Mouse (Mus musculus) gastrocnemius, adult 2 months (tissue): ENCODE data around the gene C4b. TPM values are rescaled to one million over a fixed set of nuclear protein-coding genes. Genes with fewer than 3 reads are reported as not detected.

ENCODE experiments used
- DNase-seq: peaks from one replicate; pipeline ENCODE4 v3.0.0; 2022
- H3K27ac ChIP-seq: fragments of 200-600 bp; 2 replicates; pipeline ENCODE4 v1.8.1; 2022; ENCODE audit warnings: mild to moderate bottlenecking
- H3K4me3 ChIP-seq: fragments of 200-600 bp; 2 replicates; pipeline ENCODE4 v1.8.1; 2022; ENCODE audit warnings: mild to moderate bottlenecking, moderate library complexity
- CTCF ChIP-seq: fragments of 200-600 bp; IDR thresholded peaks from 2 replicates; pipeline ENCODE4 v1.8.1; 2022; ENCODE audit warnings: antibody characterized with exemption, mild to moderate bottlenecking, moderate library complexity
- intact Hi-C: fragments of 180-260 bp; cut with DNase I; formaldehyde crosslinking; loops from one replicate; pipeline ENCODE4 v1.15.1; 2025
- microRNA-seq: library from miRNA; unstranded; fragments of <30 nt; microRNA quantifications from one replicate; pipeline ENCODE4 v1.2.0, GENCODE M21; 2021
- total RNA-seq, 2 experiments: library from RNA; stranded (reverse); gene quantifications; 2 replicates each; pipeline ENCODE4 v1.2.3; 2021

The C4b gene
- total RNA-seq, 2 experiments from 2014 or later = 2.4 to 3.4 TPM

- Histone ChIP-seq H3K4me3 (no peak overlapping the region), H3K27ac (peak overlapping the region; percentile 46; the same call in 1 of the 2 replicates)
- DNase-seq = peak; percentile 73
- no peak for TF ChIP-seq CTCF
- intact Hi-C loops = no loop called here
These were observed 53.2 kb downstream of the C4b start for GRCm38 (mm10) chr17:34690458-34690857.

DNA sequence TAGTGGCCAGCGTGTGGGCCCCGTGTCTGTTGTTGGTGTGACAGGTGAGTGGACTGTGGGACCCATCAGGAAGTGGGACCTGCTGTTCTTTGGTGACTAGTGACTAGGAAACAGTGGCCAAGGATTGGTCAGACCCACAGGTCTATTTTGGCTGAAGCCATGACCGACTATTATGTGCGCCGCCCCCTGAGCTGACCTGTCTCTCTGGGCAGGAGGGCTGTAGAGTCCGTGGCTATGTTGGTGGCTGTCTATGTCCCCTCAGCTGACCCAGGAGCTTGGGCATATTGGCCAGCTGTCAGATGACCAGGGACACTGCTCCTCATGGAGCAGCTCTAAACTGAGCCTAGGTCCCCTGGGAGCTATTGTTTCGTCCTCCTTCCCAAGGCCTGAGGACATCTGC lies 54.8 kb downstream of the C4b start:
- intact Hi-C loops = no loop called here
- Histone ChIP-seq H3K27ac (no peak overlapping the region), H3K4me3 (no peak overlapping the region)
- DNase-seq = no peak
- no peak for TF ChIP-seq CTCF

GRCm38 (mm10) chr17:34685120-34686110 lies 58.3 kb downstream of the C4b start:
- peak; percentile 83 for DNase-seq
- TF ChIP-seq CTCF = no peak
- Histone ChIP-seq H3K27ac (peak overlapping the region; percentile 84), H3K4me3 (peak overlapping the region; percentile 9)
- intact Hi-C loops = no loop called here

- Histone ChIP-seq H3K27ac (peak overlapping the region; percentile 84), H3K4me3 (peak overlapping the region; percentile 35)
- no peak for TF ChIP-seq CTCF
- intact Hi-C loops = no loop called here
- DNase-seq = peak; percentile 68
These were observed 59.3 kb downstream of the C4b start for GRCm38 (mm10) chr17:34684253-34684893.

GRCm38 (mm10) chr17:34683686-34684220 lies 59.9 kb downstream of the C4b start:
- TF ChIP-seq CTCF = no peak
- intact Hi-C loops = no loop called here
- H3K27ac ChIP-seq = peak overlapping the region; percentile 84
- peak overlapping the region; percentile 35 for H3K4me3 ChIP-seq
- DNase-seq = peak; percentile 26

GRCm38 (mm10) chr17:34683179-34683578 lies 60.5 kb downstream of the C4b start:
- peak; percentile 31 for DNase-seq
- Histone ChIP-seq H3K4me3 (peak overlapping the region; percentile 35), H3K27ac (peak overlapping the region; percentile 84)
- no peak for TF ChIP-seq CTCF
- intact Hi-C loops = no loop called here

GRCm38 (mm10) chr17:34681881-34682536 lies 61.7 kb downstream of the C4b start:
- intact Hi-C loops = no loop called here
- peak; percentile 39 for DNase-seq
- TF ChIP-seq CTCF = peak; percentile 29; the same call in 1 of the 2 replicates
- peak overlapping the region; percentile 82 for H3K27ac ChIP-seq
- H3K4me3 ChIP-seq = peak overlapping the region; percentile 50; the same call in 1 of the 2 replicates

DNA sequence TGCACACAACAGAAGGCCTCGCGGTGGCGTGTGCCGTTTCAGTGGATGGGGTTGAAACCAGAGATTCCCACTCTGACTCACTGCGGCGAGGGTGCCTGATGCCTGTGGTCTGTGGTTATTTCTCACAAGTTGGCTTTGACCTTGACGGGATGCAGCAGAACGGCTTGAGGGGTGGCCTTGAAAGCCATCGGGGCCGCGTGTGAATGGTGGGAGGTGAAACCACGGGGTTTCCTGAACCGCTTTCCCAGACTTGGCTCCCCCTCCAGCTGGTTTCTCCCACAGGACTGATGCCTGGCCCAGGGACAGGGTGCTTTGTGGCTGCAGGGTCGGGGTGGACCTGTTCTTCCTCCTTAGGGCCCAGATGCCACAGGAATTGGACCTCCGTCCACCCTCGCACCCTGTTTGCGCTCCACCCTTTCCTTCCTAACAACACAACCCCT lies 62.5 kb downstream of the C4b start:
- Histone ChIP-seq H3K27ac (peak overlapping the region; percentile 82), H3K4me3 (peak overlapping the region; percentile 50)
- intact Hi-C loops = no loop called here
- peak; percentile 54 for DNase-seq
- no peak for TF ChIP-seq CTCF

DNA sequence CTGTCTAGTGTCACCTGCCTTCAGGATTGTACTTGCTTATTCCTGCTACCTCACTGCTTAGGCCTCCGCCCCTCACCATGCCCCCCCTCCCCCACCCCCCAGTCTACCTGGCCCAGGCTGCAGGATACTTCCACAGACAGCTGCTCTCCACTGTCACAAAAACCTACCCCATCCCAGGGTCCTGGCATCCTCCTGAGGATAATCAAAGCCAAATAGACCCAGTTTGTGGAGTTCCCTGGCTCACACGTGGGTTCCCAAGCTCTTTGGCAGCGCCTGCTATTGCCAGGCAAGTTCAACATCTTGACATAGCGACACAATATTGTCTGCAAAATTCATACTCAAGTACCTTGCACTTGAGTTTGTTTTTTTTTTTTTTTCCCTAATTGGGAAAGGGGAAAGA lies 63.1 kb downstream of the C4b start:
- Histone ChIP-seq H3K27ac (peak overlapping the region; percentile 82), H3K4me3 (peak overlapping the region; percentile 50)
- intact Hi-C loops = no loop called here
- TF ChIP-seq CTCF = no peak
- no peak for DNase-seq

DNA sequence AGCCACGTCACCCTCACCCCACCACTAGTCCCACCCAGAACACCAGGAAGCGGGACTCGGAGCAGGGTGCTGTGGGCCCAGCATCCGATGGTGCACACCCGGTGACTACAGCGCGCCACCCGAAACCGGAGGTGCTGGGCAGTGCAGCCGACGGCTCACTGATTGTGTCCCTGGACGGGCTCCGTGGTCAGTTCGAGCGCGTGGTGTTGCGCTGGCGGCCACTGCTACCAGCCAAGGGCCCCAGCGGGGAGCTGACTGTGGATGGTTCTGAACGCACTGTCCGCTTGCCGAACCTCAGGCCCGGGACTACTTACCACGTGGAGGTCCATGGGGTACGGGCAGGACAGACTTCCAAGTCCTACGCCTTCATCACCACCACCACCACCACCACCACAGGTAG lies 63.5 kb downstream of the C4b start:
- intact Hi-C loops = no loop called here
- DNase-seq = no peak

More for the DNA sequence above, 63.5 kb downstream of the C4b start:
- H3K27ac ChIP-seq = peak overlapping the region; percentile 82
- TF ChIP-seq CTCF = no peak
- H3K4me3 ChIP-seq = no peak overlapping the region

Small RNA genes within 50 kb of the gene (microRNA-seq; reads per million reads assigned to microRNA genes)
- not detected for gene Gm27471

Other genes with a start within 250 kb of the C4b start
- gene Btnl6, start 226.5 kb downstream of the C4b start, total RNA-seq = not detected
- gene Notch4, start 179.6 kb downstream of the C4b start, total RNA-seq = 10 to 100 TPM; 10.5 to 11.4 TPM
- gene Gpsm3, start 154.1 kb downstream of the C4b start, total RNA-seq = 1 to 10 TPM; 1.8 to 2.4 TPM
- 10 to 100 TPM; 14.0 to 14.6 TPM for gene Pbx2, start 152.6 kb downstream of the C4b start, total RNA-seq
- gene Ager, start 146.0 kb downstream of the C4b start, total RNA-seq = under 1 TPM in 1 of 2 experiments, not detected in 1; 0.31 TPM
- gene Rnf5, start 140.2 kb downstream of the C4b start, total RNA-seq = 10 to 100 TPM; 16.8 to 24.0 TPM
- 10 to 100 TPM; 75.6 to 75.7 TPM for gene Agpat1, start 139.6 kb downstream of the C4b start, total RNA-seq
- gene Egfl8, start 127.9 kb downstream of the C4b start, total RNA-seq = 1 to 10 TPM; 1.5 to 1.9 TPM
- gene Ppt2, start 115.4 kb downstream of the C4b start, total RNA-seq = 10 to 100 TPM; 40.5 to 42.2 TPM
- gene Prrt1, start 114.3 kb downstream of the C4b start, total RNA-seq = under 1 TPM; 0.28 to 0.36 TPM
- gene Fkbpl, start 99.1 kb downstream of the C4b start, total RNA-seq = 1 to 10 TPM; 4.5 to 9.3 TPM
- gene Atf6b, start 96.7 kb downstream of the C4b start, total RNA-seq = 1 to 10 TPM; 7.1 to 9.1 TPM
- 10 to 100 TPM; 30.7 to 41.6 TPM for gene Tnxb, start 73.3 kb downstream of the C4b start, total RNA-seq
- gene Cyp21a1, start 60.7 kb upstream of the C4b start, total RNA-seq = not detected
- gene Stk19, start 93.1 kb upstream of the C4b start, total RNA-seq = 1 to 10 TPM; 7.3 to 7.7 TPM
- 10 to 100 TPM in 1 of 2 experiments, 1 to 10 TPM in 1; 10.0 to 11.4 TPM for gene Dxo, start 93.1 kb upstream of the C4b start, total RNA-seq
- gene Skiv2l, start 106.3 kb upstream of the C4b start, total RNA-seq = 10 to 100 TPM; 19.0 to 24.6 TPM
- gene Nelfe, start 106.5 kb upstream of the C4b start, total RNA-seq = 10 to 100 TPM in 1 of 2 experiments, 1 to 10 TPM in 1; 9.4 to 10.8 TPM
- gene Cfb, start 118.6 kb upstream of the C4b start, total RNA-seq = 1 to 10 TPM; 1.9 to 2.0 TPM
- gene Zbtb12, start 135.6 kb upstream of the C4b start, total RNA-seq = 1 to 10 TPM; 5.2 to 8.3 TPM
- not detected for gene Gm20547, start 138.2 kb upstream of the C4b start, total RNA-seq
- 1 to 10 TPM; 1.3 to 3.4 TPM for gene C2, start 154.4 kb upstream of the C4b start, total RNA-seq
- 10 to 100 TPM; 28.0 to 29.6 TPM for gene Ehmt2, start 154.6 kb upstream of the C4b start, total RNA-seq
- not detected for gene Slc44a4, start 170.6 kb upstream of the C4b start, total RNA-seq
- gene Neu1, start 187.4 kb upstream of the C4b start, total RNA-seq = 10 to 100 TPM; 10.5 to 12.0 TPM
- gene Hspa1b, start 215.4 kb upstream of the C4b start, total RNA-seq = 10 to 100 TPM in 1 of 2 experiments, 1 to 10 TPM in 1; 3.9 to 13.0 TPM
- gene Gm20481, start 226.0 kb upstream of the C4b start, total RNA-seq = not detected
- 10 to 100 TPM in 1 of 2 experiments, 1 to 10 TPM in 1; 6.8 to 14.1 TPM for gene Hspa1a, start 228.3 kb upstream of the C4b start, total RNA-seq
- 10 to 100 TPM; 14.9 to 31.2 TPM for gene Hspa1l, start 228.8 kb upstream of the C4b start, total RNA-seq
- gene Lsm2, start 238.0 kb upstream of the C4b start, total RNA-seq = 10 to 100 TPM; 15.2 to 17.0 TPM